Mouse (Mus musculus) testis, adult 2 months (tissue): ENCODE results near the gene Amz2. TPM values are rescaled to one million over a fixed set of nuclear protein-coding genes. Genes with fewer than 3 reads are reported as not detected.

Source experiments
- H3K27ac ChIP-seq: fragments of 200-500 bp; 2 replicates; pipeline ENCODE4 v1.5.1; 2012; ENCODE audit warnings: low read depth, low read length; ENCODE audit not compliant: control insufficient read depth, insufficient read depth
- H3K27me3 ChIP-seq: fragments of 200-500 bp; 2 replicates; pipeline ENCODE4 v1.6.1; 2012; ENCODE audit warnings: mild to moderate bottlenecking, low read length, moderate library complexity; ENCODE audit not compliant: control insufficient read depth, insufficient read depth
- H3K36me3 ChIP-seq: fragments of 200-500 bp; 2 replicates; pipeline ENCODE4 v1.6.1; 2012; ENCODE audit warnings: mild to moderate bottlenecking, low read length; ENCODE audit not compliant: control insufficient read depth, insufficient read depth
- H3K4me1 ChIP-seq: fragments of 200-500 bp; 2 replicates; pipeline ENCODE4 v1.6.1; 2012; ENCODE audit warnings: low read length; ENCODE audit not compliant: control insufficient read depth, insufficient read depth
- H3K4me3 ChIP-seq: fragments of 200-500 bp; 2 replicates; pipeline ENCODE4 v1.5.1; 2012; ENCODE audit warnings: low read depth, mild to moderate bottlenecking, low read length, moderate library complexity, mixed read lengths; ENCODE audit not compliant: control insufficient read depth
- CTCF ChIP-seq: fragments of 200-500 bp; IDR thresholded peaks from 2 replicates; pipeline ENCODE4 v1.5.1; 2012; ENCODE audit warnings: low read depth, mild to moderate bottlenecking, inconsistent platforms, low read length, moderate library complexity; ENCODE audit not compliant: control insufficient read depth, insufficient read depth, insufficient replicate concordance
- POLR2A ChIP-seq: fragments of 200-500 bp; IDR thresholded peaks from 2 replicates; pipeline ENCODE4 v1.6.1; 2012; ENCODE audit warnings: low read depth, mild to moderate bottlenecking, inconsistent platforms, low read length, moderate library complexity; ENCODE audit not compliant: control insufficient read depth
- polyA plus RNA-seq: library from polyadenylated mRNA; depleted of rRNA; stranded (reverse); fragments of >200 nt; gene quantifications from 2 replicates; pipeline ENCODE4 v1.2.3, GENCODE M21; 2012; rRNA removed

Gene Amz2
- polyA plus RNA-seq = 353 and 458 TPM in 2 replicates

DNA sequence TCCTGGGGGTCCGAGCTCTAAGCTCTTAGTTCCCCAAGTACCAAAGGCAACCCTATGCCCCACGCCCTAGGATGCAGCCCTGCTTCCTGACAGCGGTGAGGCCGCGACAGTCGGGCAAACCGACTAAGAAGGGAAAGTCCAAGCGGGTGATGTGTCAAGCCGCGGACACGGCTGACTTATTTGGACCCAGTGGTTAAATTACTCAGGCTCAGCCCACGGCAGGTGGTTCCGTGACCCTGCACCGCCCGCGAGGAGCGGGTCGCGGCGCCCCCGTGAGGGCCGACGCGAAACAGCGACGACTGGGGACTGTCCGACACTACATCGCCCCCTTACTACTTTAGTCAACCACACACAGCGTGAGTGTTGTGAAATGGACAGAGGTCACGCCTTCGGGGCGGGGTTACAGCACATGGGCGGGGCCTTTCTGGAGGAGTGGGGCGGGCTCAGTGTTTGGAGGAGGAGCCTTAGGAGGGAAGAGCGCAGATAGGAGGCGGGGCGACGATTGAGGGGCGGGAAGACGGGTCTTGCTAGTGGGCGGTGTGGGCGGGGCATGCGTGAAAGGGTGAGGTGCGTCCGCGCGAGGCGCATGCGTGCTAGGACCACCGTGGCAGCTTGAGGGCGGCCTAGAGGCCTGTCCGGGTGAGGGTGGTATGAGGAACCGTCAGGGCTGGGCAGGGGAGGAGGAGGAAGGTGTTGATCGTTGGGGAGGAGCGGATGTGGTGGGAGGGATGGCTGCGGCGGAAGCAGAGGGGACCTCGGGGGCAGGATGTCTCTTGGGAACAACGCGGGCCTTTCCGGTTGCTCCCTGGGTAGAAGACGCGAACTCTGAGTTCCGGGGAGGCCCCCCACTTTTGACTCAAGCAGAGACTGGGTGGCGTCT lies at the start of gene Amz2:
TSS of gene Amz2 (plus strand) at position 555 of the 880 bp plus-strand sequence.
- TF ChIP-seq POLR2A (peak; percentile 99), CTCF (peak; percentile 58; the same call in 1 of the 2 replicates)
- H3K4me1 ChIP-seq = peaks cover 3% of the 10 kb centered on the region; the same call in 1 of the 2 replicates
- H3K27ac ChIP-seq = peak within 1 kb of the TSS; percentile 84
- H3K4me3 ChIP-seq = peak within 1 kb of the TSS; percentile 97
- no peaks in the 10 kb centered on the region for H3K27me3 ChIP-seq
- peaks cover under 1% of the 10 kb centered on the region for H3K36me3 ChIP-seq

- no peak for TF ChIP-seq POLR2A
- TF ChIP-seq CTCF = no peak
- no peak overlapping the region for H3K27ac ChIP-seq
Measured at GRCm38 (mm10) chr11:109376484-109377143, 49.1 kb upstream of the Amz2 start.

DNA sequence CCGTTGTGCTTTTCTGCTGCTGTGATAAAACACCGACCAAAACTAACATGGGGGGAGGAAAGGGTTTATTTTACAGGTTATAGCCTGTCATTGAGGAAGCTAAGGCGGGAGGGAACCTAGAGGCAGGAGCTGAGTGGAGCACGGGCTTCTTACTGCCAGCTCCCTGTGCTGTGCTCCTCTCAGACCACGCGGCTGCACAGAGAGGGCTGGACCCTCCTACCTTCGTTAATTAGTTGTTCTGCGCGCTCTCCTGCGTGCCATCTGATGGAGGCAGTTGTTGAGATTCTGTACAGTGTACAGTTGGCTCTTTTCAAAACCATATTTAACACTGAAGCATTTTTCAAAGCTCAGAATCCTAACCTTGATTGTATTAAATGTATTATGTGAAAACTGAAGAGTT lies 48.3 kb upstream of the Amz2 start:
- Histone ChIP-seq H3K4me1 (peaks cover 2% of the 10 kb centered on the region; the same call in 1 of the 2 replicates), H3K27me3 (no peaks in the 10 kb centered on the region), H3K36me3 (no peaks in the 10 kb centered on the region), H3K27ac (no peak overlapping the region), H3K4me3 (no peak overlapping the region)
- TF ChIP-seq POLR2A (no peak), CTCF (no peak)

More at GRCm38 (mm10) chr11:109376484-109377143, 49.1 kb upstream of the Amz2 start:
- Histone ChIP-seq H3K27me3 (no peaks in the 10 kb centered on the region), H3K4me3 (no peak overlapping the region), H3K36me3 (no peaks in the 10 kb centered on the region), H3K4me1 (peaks cover 2% of the 10 kb centered on the region; the same call in 1 of the 2 replicates)

GRCm38 (mm10) chr11:109378051-109378450 lies 47.7 kb upstream of the Amz2 start:
- no peak overlapping the region for H3K4me3 ChIP-seq
- H3K27ac ChIP-seq = no peak overlapping the region
- H3K36me3 ChIP-seq = no peaks in the 10 kb centered on the region
- TF ChIP-seq POLR2A (no peak), CTCF (no peak)
- no peaks in the 10 kb centered on the region for H3K27me3 ChIP-seq
- H3K4me1 ChIP-seq = peaks cover 2% of the 10 kb centered on the region; the same call in 1 of the 2 replicates

- Histone ChIP-seq H3K36me3 (no peaks in the 10 kb centered on the region), H3K4me1 (no peaks in the 10 kb centered on the region), H3K27ac (no peak overlapping the region), H3K4me3 (no peak overlapping the region), H3K27me3 (no peaks in the 10 kb centered on the region)
- TF ChIP-seq CTCF (no peak), POLR2A (no peak)
Measured at GRCm38 (mm10) chr11:109380662-109381061, 45.1 kb upstream of the Amz2 start.

DNA sequence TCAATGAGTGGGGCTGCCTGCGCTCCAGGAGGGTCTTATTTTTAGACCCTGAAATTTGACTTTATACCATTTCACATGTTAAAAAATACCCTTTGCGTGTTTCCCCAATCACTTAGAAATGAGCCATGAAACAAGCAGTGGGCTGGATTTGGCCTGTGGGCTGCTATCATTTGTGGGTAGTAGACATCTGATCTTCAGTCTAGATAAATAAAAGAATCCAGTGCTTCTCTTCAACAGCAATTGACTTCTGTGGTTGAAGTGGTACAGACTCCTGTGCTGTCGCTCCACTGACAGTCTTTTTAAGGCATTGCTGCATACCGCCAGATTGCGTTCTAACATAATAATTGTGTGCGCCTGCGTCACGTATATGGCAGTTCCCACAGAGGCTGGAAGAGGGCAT lies 40.5 kb upstream of the Amz2 start:
- Histone ChIP-seq H3K36me3 (no peaks in the 10 kb centered on the region), H3K27ac (no peak overlapping the region), H3K4me3 (no peak overlapping the region), H3K27me3 (no peaks in the 10 kb centered on the region), H3K4me1 (no peaks in the 10 kb centered on the region)
- no peak for TF ChIP-seq CTCF
- TF ChIP-seq POLR2A = no peak

DNA sequence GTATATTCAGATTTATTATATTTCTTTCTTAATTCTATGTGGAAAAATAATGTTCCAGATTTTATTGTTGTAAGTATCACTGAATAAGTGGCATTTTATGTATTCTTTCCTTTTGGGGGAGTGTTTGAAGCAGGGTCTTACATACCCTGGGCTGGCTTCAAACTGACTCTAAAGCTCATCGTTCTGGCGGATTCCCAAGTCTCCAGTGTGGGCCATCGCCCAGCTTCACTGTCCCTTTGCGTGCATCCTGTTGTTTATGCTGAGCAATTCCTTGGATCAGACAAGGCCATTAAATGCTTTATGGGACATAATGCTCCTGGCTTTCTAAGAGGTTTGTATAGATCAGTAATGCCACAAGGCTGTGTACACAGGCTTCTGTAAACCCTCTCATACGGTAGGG lies 36.7 kb upstream of the Amz2 start:
- Histone ChIP-seq H3K27ac (no peak overlapping the region), H3K36me3 (no peaks in the 10 kb centered on the region), H3K4me3 (no peak overlapping the region), H3K4me1 (no peaks in the 10 kb centered on the region), H3K27me3 (no peaks in the 10 kb centered on the region)
- TF ChIP-seq POLR2A (no peak), CTCF (no peak)
